Mouse (Mus musculus): Measurements from ENCODE around the gene Ppp3ca. TPM values are rescaled to one million over a fixed set of nuclear protein-coding genes. Genes with fewer than 3 reads are reported as not detected.

Ppp3ca gene
- 24.3 and 30.0 TPM in 2 replicates for polyA plus RNA-seq (2012; rRNA removed)

GRCm38 (mm10) chr3:136670110-136670359, at the start of gene Ppp3ca:
Ppp3ca (plus strand) TSS chr3:136670124.
- Histone ChIP-seq H3K4me3 (ENCODE audit: control insufficient read depth, low read depth, low read length) (peak within 1 kb of the TSS; percentile 74), H3K27ac (ENCODE audit: control insufficient read depth, insufficient read depth, low read depth, low read length) (peak within 1 kb of the TSS; percentile 84), H3K36me3 (ENCODE audit: control insufficient read depth, insufficient read depth, low read length) (no peaks in the 10 kb centered on the region), H3K27me3 (ENCODE audit: control insufficient read depth, insufficient read depth, low read length) (peaks cover 2% of the 10 kb centered on the region; the same call in 1 of the 2 replicates), H3K4me1 (ENCODE audit: control insufficient read depth, insufficient read depth, low read length) (peaks cover 11% of the 10 kb centered on the region)
- TF ChIP-seq POLR2A (IDR thresholded peaks at IDR 0.05; ENCODE audit: control insufficient read depth, low read depth, low read length) (no peak; the same call in 1 of the 2 replicates), CTCF (IDR thresholded peaks at IDR 0.05; ENCODE audit: control insufficient read depth, insufficient read depth, insufficient replicate concordance, low read depth, low read length) (no peak)

- TF ChIP-seq POLR2A (IDR thresholded peaks at IDR 0.05; ENCODE audit: control insufficient read depth, low read depth, low read length): no peak
- no peak for TF ChIP-seq CTCF (IDR thresholded peaks at IDR 0.05; ENCODE audit: control insufficient read depth, insufficient read depth, insufficient replicate concordance, low read depth, low read length)
- Histone ChIP-seq H3K36me3 (ENCODE audit: control insufficient read depth, insufficient read depth, low read length) (no peaks in the 10 kb centered on the region), H3K27me3 (ENCODE audit: control insufficient read depth, insufficient read depth, low read length) (no peaks in the 10 kb centered on the region), H3K4me3 (ENCODE audit: control insufficient read depth, low read depth, low read length) (no peak overlapping the region), H3K27ac (ENCODE audit: control insufficient read depth, insufficient read depth, low read depth, low read length) (no peak overlapping the region), H3K4me1 (ENCODE audit: control insufficient read depth, insufficient read depth, low read length) (no peaks in the 10 kb centered on the region)
Measured at GRCm38 (mm10) chr3:136640544-136641230, 29.2 kb upstream of the Ppp3ca start.

- Histone ChIP-seq H3K36me3 (ENCODE audit: control insufficient read depth, insufficient read depth, low read length) (no peaks in the 10 kb centered on the region), H3K27me3 (ENCODE audit: control insufficient read depth, insufficient read depth, low read length) (no peaks in the 10 kb centered on the region), H3K4me3 (ENCODE audit: control insufficient read depth, low read depth, low read length) (no peak overlapping the region), H3K27ac (ENCODE audit: control insufficient read depth, insufficient read depth, low read depth, low read length) (no peak overlapping the region), H3K4me1 (ENCODE audit: control insufficient read depth, insufficient read depth, low read length) (no peaks in the 10 kb centered on the region)
- TF ChIP-seq POLR2A (IDR thresholded peaks at IDR 0.05; ENCODE audit: control insufficient read depth, low read depth, low read length): no peak
- TF ChIP-seq CTCF (IDR thresholded peaks at IDR 0.05; ENCODE audit: control insufficient read depth, insufficient read depth, insufficient replicate concordance, low read depth, low read length): no peak
Measured at GRCm38 (mm10) chr3:136650966-136651365, 19.0 kb upstream of the Ppp3ca start.

DNA sequence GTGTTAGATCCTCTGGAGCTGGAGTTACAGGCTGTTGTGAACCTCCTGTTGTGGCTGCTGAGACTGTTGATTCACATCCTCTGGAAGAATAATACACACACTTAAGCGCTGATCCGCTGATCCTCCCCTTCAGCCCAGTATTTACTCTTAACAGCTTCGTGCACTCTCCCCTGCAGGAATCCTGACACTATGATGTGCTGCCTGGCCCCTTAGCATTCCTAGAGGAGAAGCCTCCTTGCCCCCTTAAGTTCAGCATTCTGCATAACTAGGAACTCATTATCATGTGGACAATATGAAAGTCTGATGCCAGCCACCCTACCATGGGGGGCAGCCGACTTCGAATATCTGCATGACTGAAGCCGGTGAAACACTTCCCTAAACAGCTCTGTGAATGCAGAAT, 18.4 kb upstream of the Ppp3ca start:
- Histone ChIP-seq H3K4me3 (ENCODE audit: control insufficient read depth, low read depth, low read length) (no peak overlapping the region), H3K36me3 (ENCODE audit: control insufficient read depth, insufficient read depth, low read length) (no peaks in the 10 kb centered on the region), H3K27me3 (ENCODE audit: control insufficient read depth, insufficient read depth, low read length) (no peaks in the 10 kb centered on the region), H3K4me1 (ENCODE audit: control insufficient read depth, insufficient read depth, low read length) (no peaks in the 10 kb centered on the region), H3K27ac (ENCODE audit: control insufficient read depth, insufficient read depth, low read depth, low read length) (no peak overlapping the region)
- TF ChIP-seq POLR2A (IDR thresholded peaks at IDR 0.05; ENCODE audit: control insufficient read depth, low read depth, low read length): no peak
- TF ChIP-seq CTCF (IDR thresholded peaks at IDR 0.05; ENCODE audit: control insufficient read depth, insufficient read depth, insufficient replicate concordance, low read depth, low read length): no peak

GRCm38 (mm10) chr3:136656460-136657035, 13.4 kb upstream of the Ppp3ca start:
- Histone ChIP-seq H3K27ac (ENCODE audit: control insufficient read depth, insufficient read depth, low read depth, low read length) (no peak overlapping the region), H3K27me3 (ENCODE audit: control insufficient read depth, insufficient read depth, low read length) (no peaks in the 10 kb centered on the region), H3K4me1 (ENCODE audit: control insufficient read depth, insufficient read depth, low read length) (no peaks in the 10 kb centered on the region), H3K4me3 (ENCODE audit: control insufficient read depth, low read depth, low read length) (no peak overlapping the region), H3K36me3 (ENCODE audit: control insufficient read depth, insufficient read depth, low read length) (no peaks in the 10 kb centered on the region)
- TF ChIP-seq POLR2A (IDR thresholded peaks at IDR 0.05; ENCODE audit: control insufficient read depth, low read depth, low read length): no peak
- TF ChIP-seq CTCF (IDR thresholded peaks at IDR 0.05; ENCODE audit: control insufficient read depth, insufficient read depth, insufficient replicate concordance, low read depth, low read length): no peak

- no peaks in the 10 kb centered on the region for H3K4me1 ChIP-seq (ENCODE audit: control insufficient read depth, insufficient read depth, low read length)
- H3K27ac ChIP-seq (ENCODE audit: control insufficient read depth, insufficient read depth, low read depth, low read length): no peak overlapping the region
- H3K27me3 ChIP-seq (ENCODE audit: control insufficient read depth, insufficient read depth, low read length): no peaks in the 10 kb centered on the region
- TF ChIP-seq CTCF (IDR thresholded peaks at IDR 0.05; ENCODE audit: control insufficient read depth, insufficient read depth, insufficient replicate concordance, low read depth, low read length) (no peak), POLR2A (IDR thresholded peaks at IDR 0.05; ENCODE audit: control insufficient read depth, low read depth, low read length) (no peak)
- H3K4me3 ChIP-seq (ENCODE audit: control insufficient read depth, low read depth, low read length): no peak overlapping the region
- H3K36me3 ChIP-seq (ENCODE audit: control insufficient read depth, insufficient read depth, low read length): no peaks in the 10 kb centered on the region
Measured at GRCm38 (mm10) chr3:136658681-136659080, 11.2 kb upstream of the Ppp3ca start.

GRCm38 (mm10) chr3:136665119-136665518, 4.8 kb upstream of the Ppp3ca start:
- H3K4me1 ChIP-seq (ENCODE audit: control insufficient read depth, insufficient read depth, low read length): peaks cover 5% of the 10 kb centered on the region; the same call in 1 of the 2 replicates
- H3K4me3 ChIP-seq (ENCODE audit: control insufficient read depth, low read depth, low read length): no peak overlapping the region
- no peaks in the 10 kb centered on the region for H3K27me3 ChIP-seq (ENCODE audit: control insufficient read depth, insufficient read depth, low read length)
- TF ChIP-seq POLR2A (IDR thresholded peaks at IDR 0.05; ENCODE audit: control insufficient read depth, low read depth, low read length) (no peak), CTCF (IDR thresholded peaks at IDR 0.05; ENCODE audit: control insufficient read depth, insufficient read depth, insufficient replicate concordance, low read depth, low read length) (no peak)
- H3K27ac ChIP-seq (ENCODE audit: control insufficient read depth, insufficient read depth, low read depth, low read length): no peak overlapping the region
- no peaks in the 10 kb centered on the region for H3K36me3 ChIP-seq (ENCODE audit: control insufficient read depth, insufficient read depth, low read length)
